Mouse (Mus musculus) kidney, postnatal 0 days (tissue): Measurements from ENCODE around the gene Lrrc4c. TPM values are rescaled to one million over a fixed set of nuclear protein-coding genes. Genes with fewer than 3 reads are reported as not detected.

Source experiments
- ATAC-seq: fragments of 200-750 bp; cut with Nextera tagmentation; replicated peaks from 2 replicates; pipeline ENCODE4 v1.8.0; 2017; ENCODE audit warnings: low read depth, moderate number of reproducible peaks, moderate TSS enrichment, moderate library complexity; ENCODE audit not compliant: low FRiP score
- DNase-seq: peaks from one replicate; pipeline ENCODE4 v3.0.0-alpha.2; 2016; ENCODE audit warnings: low spot score
- H3K27ac ChIP-seq: fragments of 300-500 bp; sonication (generic); 2 replicates; pipeline ENCODE4 v1.5.1; 2014; ENCODE audit warnings: mild to moderate bottlenecking
- H3K27me3 ChIP-seq: fragments of 300-500 bp; sonication (generic); 2 replicates; pipeline ENCODE4 v1.6.1; 2014; ENCODE audit warnings: low read length, mixed read lengths; ENCODE audit not compliant: insufficient read depth
- H3K36me3 ChIP-seq: fragments of 300-500 bp; sonication (generic); 2 replicates; pipeline ENCODE4 v1.6.1; 2014; ENCODE audit warnings: low read length, mixed read lengths; ENCODE audit not compliant: insufficient read depth
- H3K4me1 ChIP-seq: fragments of 300-500 bp; sonication (generic); replicated peaks from 2 replicates; pipeline ENCODE4 v1.6.1; 2014; ENCODE audit warnings: antibody characterized with exemption, low read length, mixed read lengths; ENCODE audit not compliant: insufficient read depth
- H3K4me2 ChIP-seq: fragments of 300-500 bp; sonication (generic); 2 replicates; pipeline ENCODE4 v1.6.1; 2014; ENCODE audit warnings: mild to moderate bottlenecking, low read length, moderate library complexity, mixed read lengths
- H3K4me3 ChIP-seq: fragments of 300-500 bp; sonication (generic); replicated peaks from 2 replicates; pipeline ENCODE4 v1.5.1; 2014; ENCODE audit warnings: low read depth, low read length
- H3K9ac ChIP-seq: fragments of 300-500 bp; sonication (generic); 2 replicates; pipeline ENCODE4 v1.6.1; 2014; ENCODE audit warnings: low read depth, low read length
- H3K9me3 ChIP-seq: fragments of 300-500 bp; sonication (generic); replicated peaks from 2 replicates; pipeline ENCODE4 v1.6.1; 2016; ENCODE audit warnings: low read length, inconsistent platforms, mixed read lengths
- CTCF ChIP-seq: IDR thresholded peaks from 2 replicates; pipeline ENCODE4 v1.5.1; 2016; ENCODE audit warnings: antibody characterized with exemption, low read depth, mild to moderate bottlenecking, moderate library complexity
- WGBS: fragments of 180-500 bp; shearing (Covaris S2); extraction: QIAGEN DNeasy Blood & Tissue Kit; methylation state at CpG from one replicate; pipeline ENCODE4 v1.1.7; 2014; 5-methylcytosine and 5-hydroxymethylcytosine counted together
- polyA plus RNA-seq: library from polyadenylated mRNA; unstranded; fragments of >200 nt; fragmentation: Nextera tagmentation; extraction: Ambion mirVana; gene quantifications from 2 replicates; pipeline ENCODE4 v1.2.1, GENCODE M21; 2015

The Lrrc4c gene
- polyA plus RNA-seq, 1 experiment from 2014 or later, result 1.2 TPM

GRCm38 (mm10) chr2:97568954-97569353 is 1251.0 kb downstream of the Lrrc4c start:
- WGBS, result 75% methylated on average over 2 of the region's 2 CpGs
- DNase-seq, result no peak
- Histone ChIP-seq H3K9me3 (no peaks in the 10 kb centered on the region), H3K36me3 (no peaks in the 10 kb centered on the region), H3K27ac (no peak overlapping the region), H3K9ac (no peak overlapping the region), H3K27me3 (no peaks in the 10 kb centered on the region), H3K4me1 (no peaks in the 10 kb centered on the region), H3K4me3 (no peak overlapping the region), H3K4me2 (no peak overlapping the region)
- no peak for TF ChIP-seq CTCF
- no peak for ATAC-seq

DNA sequence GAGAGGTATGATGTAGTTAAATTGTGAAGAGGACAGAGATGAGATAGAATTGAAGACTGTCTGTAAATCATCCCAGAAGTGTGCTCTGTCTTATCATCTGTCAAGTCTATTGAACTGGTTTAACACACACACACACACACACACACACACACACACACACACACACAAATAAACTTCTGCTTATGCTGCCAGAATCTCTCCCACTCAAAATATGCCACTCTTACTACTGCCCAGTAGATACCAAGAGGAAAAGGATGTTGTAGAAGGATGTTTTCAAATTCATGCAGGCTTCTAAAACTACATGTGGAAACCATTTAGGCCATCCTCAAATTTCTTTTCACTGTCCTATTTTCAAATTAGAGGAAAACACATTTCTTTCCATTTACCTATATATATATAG is 1257.0 kb downstream of the Lrrc4c start:
- no peak overlapping the region for H3K9ac ChIP-seq
- H3K36me3 ChIP-seq, result no peaks in the 10 kb centered on the region
- no peaks in the 10 kb centered on the region for H3K27me3 ChIP-seq
- no peak for DNase-seq
- no peak overlapping the region for H3K4me3 ChIP-seq
- ATAC-seq, result no peak
- no peaks in the 10 kb centered on the region for H3K4me1 ChIP-seq
- H3K4me2 ChIP-seq, result no peak overlapping the region
- H3K9me3 ChIP-seq, result no peaks in the 10 kb centered on the region
- no peak for TF ChIP-seq CTCF
- no peak overlapping the region for H3K27ac ChIP-seq

DNA sequence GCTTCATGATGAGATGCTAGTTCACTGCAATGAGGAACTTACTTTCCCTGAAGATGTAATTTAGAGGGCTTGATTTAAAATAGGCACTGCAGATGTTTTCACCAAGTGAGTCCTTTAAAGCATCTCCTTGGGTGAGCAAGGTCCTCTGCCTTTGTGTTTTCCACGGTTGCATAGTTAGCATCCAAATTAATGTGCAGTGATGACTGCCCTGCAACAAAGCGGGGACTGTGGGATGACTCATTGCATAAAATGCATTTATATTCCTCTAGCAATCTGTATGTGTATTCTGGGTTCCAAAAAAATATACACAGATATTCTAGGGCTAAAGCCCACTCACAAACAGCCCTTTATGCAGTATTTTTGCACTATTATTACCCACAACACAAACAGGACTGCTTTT is 1263.2 kb downstream of the Lrrc4c start:
- H3K4me3 ChIP-seq, result no peak overlapping the region
- WGBS, result 77% methylated on average over 2 of the region's 2 CpGs
- H3K4me2 ChIP-seq, result no peak overlapping the region
- no peak overlapping the region for H3K27ac ChIP-seq
- no peaks in the 10 kb centered on the region for H3K9me3 ChIP-seq
- no peak overlapping the region for H3K9ac ChIP-seq
- no peak for ATAC-seq
- no peak for DNase-seq
- no peaks in the 10 kb centered on the region for H3K27me3 ChIP-seq
- H3K36me3 ChIP-seq, result no peaks in the 10 kb centered on the region
- H3K4me1 ChIP-seq, result no peaks in the 10 kb centered on the region
- no peak for TF ChIP-seq CTCF

DNA sequence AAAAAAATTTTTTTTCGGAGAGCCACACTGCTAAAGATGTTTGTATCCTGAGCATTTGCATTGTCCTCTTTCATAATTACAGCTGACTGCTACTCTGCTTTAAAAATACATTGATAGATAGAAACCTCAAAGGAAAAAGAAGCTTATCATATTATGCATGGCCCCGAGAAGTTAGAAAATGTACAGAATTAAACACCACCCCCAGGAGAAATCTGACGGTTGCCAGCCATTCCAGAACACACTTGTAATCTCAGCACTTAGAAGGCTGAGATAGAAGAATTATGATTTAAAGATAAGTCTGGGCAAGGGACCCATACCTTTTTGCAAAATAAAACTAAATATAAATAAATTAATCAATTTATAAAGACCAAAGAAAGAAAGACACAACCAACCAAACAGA is 1268.4 kb downstream of the Lrrc4c start:
- no peak overlapping the region for H3K4me2 ChIP-seq
- no peaks in the 10 kb centered on the region for H3K4me1 ChIP-seq
- no peak overlapping the region for H3K9ac ChIP-seq
- no peaks in the 10 kb centered on the region for H3K9me3 ChIP-seq
- TF ChIP-seq CTCF, result no peak
- no peak overlapping the region for H3K27ac ChIP-seq
- no peak overlapping the region for H3K4me3 ChIP-seq
- 86% methylated on average over 3 of the region's 3 CpGs for WGBS
- no peaks in the 10 kb centered on the region for H3K36me3 ChIP-seq
- ATAC-seq (no peak), DNase-seq (no peak)
- no peaks in the 10 kb centered on the region for H3K27me3 ChIP-seq

DNA sequence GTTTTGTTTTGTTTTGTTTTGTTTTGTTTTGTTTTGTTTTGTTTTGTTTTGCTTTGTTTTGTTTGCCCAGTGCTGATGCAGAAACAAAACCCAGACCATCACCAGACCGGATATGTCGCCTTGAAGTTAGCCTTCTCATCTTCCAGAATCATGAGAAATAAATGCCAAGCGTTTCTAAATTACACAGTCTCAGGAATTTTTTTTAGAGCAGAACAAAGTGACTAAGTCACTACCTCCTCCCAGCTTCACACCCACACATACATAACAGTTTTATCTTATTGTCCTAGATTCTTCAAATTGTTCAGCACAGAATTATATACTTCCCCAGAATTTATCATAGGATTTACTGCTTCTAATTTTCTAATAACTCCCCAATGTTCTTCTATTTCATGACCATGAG is 1272.6 kb downstream of the Lrrc4c start:
- DNase-seq (no peak), ATAC-seq (no peak)
- H3K27ac ChIP-seq, result no peak overlapping the region
- no peaks in the 10 kb centered on the region for H3K9me3 ChIP-seq
- no peak overlapping the region for H3K4me3 ChIP-seq
- no peaks in the 10 kb centered on the region for H3K27me3 ChIP-seq
- 86% methylated on average over 3 of the region's 3 CpGs for WGBS
- no peak overlapping the region for H3K4me2 ChIP-seq
- H3K4me1 ChIP-seq, result no peaks in the 10 kb centered on the region
- H3K36me3 ChIP-seq, result no peaks in the 10 kb centered on the region
- no peak overlapping the region for H3K9ac ChIP-seq
- no peak for TF ChIP-seq CTCF

DNA sequence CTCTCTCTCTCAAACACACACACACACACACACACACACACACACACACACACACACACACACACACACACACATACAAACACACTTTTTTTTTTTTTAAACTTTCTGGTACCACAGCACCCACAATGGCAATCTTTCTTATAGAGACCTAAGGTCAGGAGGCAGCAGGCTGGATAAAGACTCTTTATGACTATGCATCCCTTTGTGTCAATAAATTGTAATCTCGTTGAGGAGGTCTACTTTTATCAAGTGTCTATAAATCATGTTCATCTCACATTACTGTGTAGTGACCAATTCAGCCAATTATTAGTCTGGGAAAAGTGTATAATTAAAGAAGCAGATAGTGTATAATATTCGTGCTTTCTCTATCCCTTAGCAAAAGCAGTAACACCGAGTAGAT is 1286.2 kb downstream of the Lrrc4c start:
- 48% methylated on average over 3 of the region's 3 CpGs for WGBS
- H3K4me1 ChIP-seq, result no peaks in the 10 kb centered on the region
- DNase-seq, result no peak
- no peaks in the 10 kb centered on the region; the same call in 1 of the 2 replicates for H3K27me3 ChIP-seq
- no peaks in the 10 kb centered on the region for H3K36me3 ChIP-seq
- no peak for ATAC-seq
- H3K27ac ChIP-seq, result no peak overlapping the region
- no peak overlapping the region for H3K4me2 ChIP-seq
- TF ChIP-seq CTCF, result no peak
- H3K9me3 ChIP-seq, result no peaks in the 10 kb centered on the region
- no peak overlapping the region for H3K9ac ChIP-seq
- no peak overlapping the region for H3K4me3 ChIP-seq

DNA sequence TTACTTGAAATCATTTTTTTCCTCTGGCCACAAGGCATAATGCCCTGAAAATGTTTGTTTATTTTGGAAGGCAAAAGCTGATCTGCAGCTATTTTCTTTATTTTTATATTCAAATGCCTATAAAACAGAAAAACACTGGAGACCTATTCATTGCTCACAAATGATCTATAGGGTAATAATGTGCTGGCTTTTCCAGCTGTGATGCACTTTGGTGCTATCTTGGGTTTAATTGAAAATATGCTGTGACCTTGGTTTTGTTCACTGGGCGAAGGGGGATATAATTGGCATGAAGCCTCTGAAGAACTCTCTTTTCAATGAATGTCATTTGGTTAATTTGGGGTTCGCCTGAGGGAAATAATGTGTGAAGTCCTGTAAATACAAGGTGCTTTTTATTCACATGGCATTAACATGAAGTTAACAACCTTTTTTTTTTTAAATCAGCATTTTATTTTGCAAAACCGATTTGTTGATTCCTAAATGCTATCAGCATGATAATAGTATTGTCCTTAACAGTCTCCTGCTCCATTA is 1286.8 kb downstream of the Lrrc4c start:
- H3K4me1 ChIP-seq, result no peaks in the 10 kb centered on the region
- no peak overlapping the region for H3K27ac ChIP-seq
- no peak for ATAC-seq
- no peaks in the 10 kb centered on the region for H3K36me3 ChIP-seq
- no peak overlapping the region for H3K4me3 ChIP-seq
- WGBS, result 73% methylated on average over 3 of the region's 3 CpGs
- TF ChIP-seq CTCF, result no peak
- no peaks in the 10 kb centered on the region; the same call in 1 of the 2 replicates for H3K27me3 ChIP-seq
- no peak overlapping the region for H3K9ac ChIP-seq
- no peaks in the 10 kb centered on the region for H3K9me3 ChIP-seq
- DNase-seq, result no peak
- no peak overlapping the region for H3K4me2 ChIP-seq
